Mouse (Mus musculus) forelimb bud, embryonic 11.5 days (tissue): ENCODE results near the gene Mogs.
A peak's percentile ranks its signal among the peaks of the same experiment; 100 is the strongest.

Experiments used
- DNase-seq: peaks from one replicate; pipeline ENCODE4 v3.0.0-alpha.2; 2012; ENCODE audit warnings: low read depth, low spot score

Mogs gene

DNA sequence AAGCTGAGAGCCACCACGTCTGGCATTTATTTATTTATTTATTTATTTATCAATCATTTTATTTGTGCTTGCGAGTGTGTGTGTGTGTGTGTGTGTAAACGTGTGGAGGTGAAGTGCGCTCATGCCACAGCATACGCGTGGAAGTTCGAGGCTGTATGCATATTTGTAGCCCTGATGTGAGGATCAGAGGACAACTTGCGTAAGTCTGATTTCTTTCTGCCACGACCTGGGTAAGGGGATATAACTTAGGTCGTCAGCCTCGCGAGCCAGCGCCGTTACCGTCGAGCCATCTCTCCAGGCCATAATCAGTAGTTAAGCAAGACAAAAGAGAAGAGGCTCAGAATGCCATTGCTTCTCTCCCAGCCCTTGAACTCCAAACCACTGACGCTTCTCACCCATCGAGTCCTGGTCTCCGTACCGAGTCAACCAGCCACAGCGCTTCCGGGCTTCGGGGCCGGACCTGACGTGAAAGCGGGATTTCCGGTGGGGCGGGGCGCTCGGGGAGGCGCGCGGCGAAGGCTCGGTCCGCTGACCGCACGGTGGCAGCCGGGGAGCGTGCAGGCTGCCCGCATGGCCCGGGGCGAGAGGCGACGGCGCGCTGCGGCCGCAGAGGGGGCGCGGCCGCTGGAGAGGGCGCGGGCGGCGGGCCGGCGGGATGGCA is at the start of gene Mogs:
Mogs (plus strand) TSS at position 486 of the 661 bp plus-strand sequence.
- peak; percentile 85 for DNase-seq

DNA sequence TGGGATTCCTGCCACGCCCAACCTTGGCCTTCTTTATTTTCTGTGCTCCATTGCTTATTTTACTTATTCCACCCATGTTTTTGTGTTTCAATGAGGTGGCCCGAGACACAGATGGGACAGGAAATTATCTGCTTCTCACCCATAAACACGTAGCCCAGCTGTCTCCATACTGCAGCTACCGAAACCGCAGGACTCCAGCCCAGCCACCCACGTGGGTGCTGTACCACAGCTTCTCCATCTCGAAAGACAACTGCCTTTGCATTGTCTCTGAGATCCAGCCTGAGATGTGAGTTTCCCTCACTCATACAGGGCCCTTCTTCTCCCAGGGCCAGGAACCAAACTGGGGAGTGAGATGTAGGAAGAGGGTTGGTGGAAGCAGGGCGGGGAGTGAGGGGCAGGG is 49.3 kb upstream of the Mogs start:
- DNase-seq = no peak

DNA sequence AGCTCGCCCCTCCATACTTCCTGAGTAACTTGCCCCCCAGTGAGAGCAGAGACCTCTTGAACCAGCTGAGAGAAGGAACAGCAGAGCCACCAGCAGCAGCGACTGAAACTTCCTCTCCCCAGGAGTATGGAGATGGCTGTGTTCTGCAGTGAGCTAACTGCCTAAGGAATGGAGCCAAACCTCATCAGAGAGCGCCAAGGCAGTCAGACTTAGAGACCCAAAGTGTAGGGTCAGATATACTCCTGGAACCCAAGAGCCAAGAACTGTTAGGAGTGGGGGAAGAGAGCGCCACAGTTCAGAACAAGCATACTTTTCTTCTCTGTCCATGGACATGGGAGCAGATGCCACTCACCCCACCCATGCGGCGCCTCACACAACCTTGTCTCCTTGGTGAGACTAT is 48.9 kb upstream of the Mogs start:
- no peak for DNase-seq

DNA sequence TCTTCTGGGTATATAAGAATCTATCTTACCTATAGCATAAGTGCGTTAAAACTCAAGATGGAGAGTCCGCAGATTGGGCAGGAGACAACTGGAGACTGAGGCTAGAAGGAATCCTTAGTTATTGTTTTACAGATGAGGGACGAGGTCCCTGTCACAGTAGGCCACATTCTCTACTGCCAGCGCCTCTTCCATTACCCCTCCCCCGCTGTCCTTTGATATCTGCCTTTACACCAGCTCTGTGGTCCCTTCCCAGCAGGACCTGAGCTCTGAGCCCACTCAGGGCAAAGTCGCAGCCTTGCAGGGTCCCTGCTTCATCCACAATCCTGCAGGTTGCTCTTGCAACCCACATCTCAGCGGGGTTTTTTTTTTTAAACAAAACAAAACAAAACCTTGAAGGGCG is 47.1 kb upstream of the Mogs start:
- no peak for DNase-seq

DNA sequence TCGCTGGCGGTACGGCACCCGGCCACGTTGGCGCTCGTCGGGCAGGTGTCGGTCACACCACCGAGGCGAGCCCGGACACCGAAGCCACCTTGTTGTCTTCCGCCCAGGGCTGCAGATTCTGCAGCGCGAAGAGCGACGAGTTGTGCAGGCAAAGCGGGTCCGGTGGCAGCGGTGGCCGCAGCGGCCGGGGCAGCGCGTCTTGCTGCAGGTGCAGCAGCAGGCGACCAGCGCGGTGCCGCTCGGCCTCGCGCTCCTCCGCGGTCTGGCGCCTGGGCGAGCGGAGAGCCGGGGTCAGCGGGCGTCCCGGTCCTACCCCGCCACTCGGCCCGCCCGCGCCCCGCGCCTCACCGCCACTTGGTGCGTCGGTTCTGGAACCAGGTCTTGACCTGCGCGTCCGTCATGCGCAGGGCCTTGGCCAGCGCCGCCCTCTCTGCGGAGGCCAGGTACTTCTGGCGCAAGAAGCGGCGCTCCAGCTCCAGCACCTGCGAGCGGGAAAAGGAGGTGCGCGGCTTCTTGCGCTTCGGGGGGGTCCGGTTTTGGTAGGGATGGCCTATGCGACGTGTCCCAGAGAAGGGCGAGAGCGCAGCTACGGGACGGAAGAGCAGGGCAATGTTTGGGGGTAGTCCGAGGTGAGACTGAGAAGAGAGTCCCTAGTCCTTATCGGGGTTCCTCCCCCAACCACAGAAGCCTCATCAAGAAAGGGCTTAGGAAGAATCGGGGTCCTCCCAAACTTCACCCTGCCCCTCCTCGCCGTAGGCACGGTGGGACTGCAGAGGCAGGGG is 46.4 kb upstream of the Mogs start:
- DNase-seq = no peak

DNA sequence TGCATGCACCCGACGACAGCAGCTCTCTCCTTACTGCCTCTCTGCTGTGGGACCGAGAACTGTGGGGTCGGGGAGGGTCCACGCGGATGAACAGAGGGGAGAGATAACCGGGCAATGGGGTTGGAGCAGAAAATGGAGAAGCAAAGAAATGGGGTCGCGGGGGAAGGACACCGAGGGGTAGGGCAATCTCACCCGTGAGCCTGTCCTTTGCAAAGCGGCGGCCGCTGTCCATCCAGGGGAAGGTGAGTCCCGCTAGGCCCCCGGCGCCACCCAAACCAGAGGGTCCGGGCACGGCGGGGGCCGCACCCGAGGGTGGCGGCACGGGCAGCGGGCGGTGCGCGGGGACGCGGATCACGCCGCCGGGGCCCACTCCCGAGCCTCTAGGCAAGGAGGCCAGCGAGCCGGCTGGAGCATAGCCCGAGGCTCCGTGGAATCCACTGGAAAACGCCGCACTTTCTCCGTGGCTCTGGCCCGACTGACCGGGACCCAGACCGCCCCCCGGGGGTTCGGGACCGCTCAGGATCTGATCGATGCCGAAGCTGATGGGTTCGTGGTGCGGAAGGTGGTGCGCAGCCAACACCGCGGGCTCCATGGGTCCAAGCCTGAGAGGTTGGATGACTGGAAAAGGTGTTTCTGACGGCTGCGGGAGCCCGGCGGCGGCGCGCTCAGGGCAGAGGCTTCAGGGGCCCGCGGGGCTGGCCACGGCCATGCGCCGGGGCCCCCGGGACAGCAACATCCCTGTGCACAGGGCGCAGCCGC is 45.6 kb upstream of the Mogs start:
- DNase-seq = no peak

DNA sequence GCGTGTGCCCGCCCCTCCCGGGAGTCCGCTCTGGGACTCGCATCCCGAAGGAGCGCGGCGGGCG is 45.2 kb upstream of the Mogs start, which contains the start of gene Tlx2:
Tlx2 (minus strand) TSS at position 47 of the 64 bp plus-strand sequence.
- no peak for DNase-seq

DNA sequence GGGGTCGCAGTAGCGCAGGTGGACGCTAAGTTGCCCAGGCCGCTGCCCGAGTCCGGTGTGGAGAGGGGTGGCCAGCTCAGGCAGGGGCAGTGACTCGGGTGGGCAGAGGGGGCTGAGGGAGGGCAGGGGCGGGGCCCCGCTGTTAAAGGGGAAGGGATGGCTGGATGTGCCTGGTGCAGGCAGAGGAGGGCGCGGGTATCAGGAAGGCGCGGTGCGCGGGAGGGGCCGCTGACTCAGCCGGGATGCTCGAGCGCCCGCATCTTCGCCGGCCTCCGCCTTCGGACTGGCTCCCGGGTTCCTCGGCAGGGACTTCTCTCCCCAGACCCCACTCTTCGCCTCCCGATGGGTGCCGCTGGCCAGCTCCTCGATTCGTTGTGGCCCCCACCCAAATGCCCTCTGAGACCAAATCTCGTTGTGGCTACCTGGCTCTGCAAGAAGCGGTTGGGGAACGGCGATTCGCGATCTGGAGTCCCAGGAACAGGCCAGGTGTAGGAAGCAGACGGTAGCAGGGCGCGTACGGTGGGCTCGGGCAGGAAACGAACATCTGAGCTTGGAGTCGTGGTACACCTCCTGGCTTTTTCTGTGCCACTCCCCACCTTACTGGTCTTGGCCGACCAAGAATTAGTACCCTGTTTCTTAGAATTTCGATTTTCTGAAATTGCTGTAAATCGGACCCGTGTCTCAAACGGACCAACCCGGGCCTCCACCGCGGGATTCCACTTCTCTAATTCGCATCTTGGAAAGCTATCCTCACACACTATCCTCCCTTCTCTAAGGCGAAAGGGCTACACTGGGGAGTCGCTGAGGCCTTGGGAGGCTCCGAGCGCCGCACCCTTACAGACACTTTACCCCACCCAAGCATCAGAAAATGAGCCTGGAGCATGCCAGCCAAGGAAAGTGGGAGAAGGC is 44.7 kb upstream of the Mogs start:
- no peak for DNase-seq

DNA sequence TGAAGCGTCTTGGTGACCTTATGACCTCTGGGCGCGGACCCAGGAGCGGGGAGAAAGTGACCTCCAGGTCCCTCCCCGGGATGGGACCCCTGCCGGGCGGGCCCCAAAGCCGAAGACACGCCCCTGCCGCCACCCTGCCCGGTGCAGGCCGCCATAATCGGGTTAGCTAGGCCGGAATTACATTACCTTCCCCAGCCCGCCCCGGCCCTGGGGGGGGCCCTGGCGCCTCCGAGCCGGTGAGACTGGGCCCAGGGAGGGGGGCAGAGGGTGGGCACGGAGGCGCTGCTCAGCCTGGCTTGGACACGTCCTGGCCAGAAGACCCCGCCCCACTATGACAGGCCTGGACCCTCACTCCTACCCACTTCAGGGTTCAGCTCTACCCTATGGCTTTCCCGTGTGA is 44.1 kb upstream of the Mogs start:
- DNase-seq = no peak

DNA sequence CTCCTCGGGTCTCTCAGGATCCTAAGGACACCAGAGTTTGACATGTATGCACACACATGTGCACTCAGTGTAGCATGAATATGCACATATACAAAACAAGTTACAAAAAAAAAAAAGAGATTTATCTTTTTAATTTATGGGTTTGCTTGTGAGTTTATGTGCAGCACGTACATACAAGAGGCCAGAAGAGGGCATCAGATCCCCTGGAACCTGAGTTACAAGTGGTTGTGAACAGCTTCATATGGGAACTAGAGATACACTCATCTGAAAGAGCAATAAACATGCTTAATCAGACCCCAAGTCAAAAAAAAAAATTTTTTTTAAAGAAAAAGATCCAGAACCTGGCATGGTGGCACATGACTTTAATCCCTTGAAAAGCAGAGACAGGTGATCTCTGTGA is 40.3 kb upstream of the Mogs start:
- no peak for DNase-seq

DNA sequence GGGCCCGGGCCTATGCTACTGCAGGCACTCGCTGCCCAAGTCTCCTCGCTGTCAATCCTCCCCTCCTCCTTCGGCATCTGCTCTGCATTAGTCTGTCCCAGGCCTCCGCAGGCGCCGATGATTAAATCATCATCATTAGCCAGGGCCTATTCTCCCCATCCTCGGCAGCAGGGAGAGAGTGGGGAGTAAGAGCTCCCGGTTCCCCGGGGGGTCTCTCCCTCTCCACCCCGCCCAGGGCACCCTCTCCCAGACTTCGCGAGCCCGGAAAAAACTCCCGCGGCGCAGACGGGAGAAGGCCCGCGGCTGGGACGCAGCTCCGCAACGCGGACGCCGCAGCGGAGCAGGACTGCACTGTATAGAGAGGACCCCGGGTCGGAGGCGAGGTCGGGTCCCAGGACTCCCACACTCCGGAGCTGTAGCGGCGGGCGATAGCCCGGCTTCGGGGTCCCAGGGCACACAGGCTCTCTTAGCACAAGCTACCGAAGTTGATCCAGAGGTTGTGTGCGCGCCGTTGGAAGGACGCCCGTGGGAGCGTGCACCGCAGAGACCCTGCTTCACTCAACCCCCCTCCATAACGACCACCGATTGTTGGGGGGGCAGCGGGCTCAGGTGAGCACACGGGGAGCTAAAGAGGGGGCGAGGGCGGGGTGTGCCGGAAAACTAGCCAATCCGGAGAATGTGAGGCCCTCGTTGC is 37.5 kb upstream of the Mogs start, which contains the start of gene Pcgf1:
Pcgf1 (plus strand) TSS at position 240 of the 694 bp plus-strand sequence.
- no peak for DNase-seq

DNA sequence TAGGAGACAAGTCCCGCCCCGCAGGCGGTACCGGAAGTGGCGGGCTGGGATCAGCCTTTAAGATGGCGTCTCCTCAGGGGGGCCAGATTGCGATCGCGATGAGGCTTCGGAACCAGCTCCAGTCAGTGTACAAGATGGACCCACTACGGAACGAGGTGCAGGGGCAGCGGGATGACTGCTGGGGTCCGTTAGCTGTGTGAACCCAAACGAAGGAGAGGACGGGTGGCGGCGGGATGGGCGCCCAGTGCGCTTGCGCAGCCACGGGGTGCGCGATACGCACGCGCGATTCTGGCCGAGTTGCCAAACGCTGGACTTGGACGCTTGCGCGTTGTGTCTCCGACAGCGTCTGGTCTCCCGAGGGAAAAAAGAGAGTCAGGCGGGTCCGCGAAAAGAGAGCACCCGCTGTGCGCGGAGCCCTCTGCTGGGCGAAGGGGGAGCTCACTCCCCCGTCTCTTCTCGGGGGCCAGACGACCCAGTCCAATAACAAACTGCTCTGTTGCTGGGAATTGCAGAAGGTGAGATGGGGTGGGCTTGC is 36.9 kb upstream of the Mogs start:
- DNase-seq = peak; percentile 98

DNA sequence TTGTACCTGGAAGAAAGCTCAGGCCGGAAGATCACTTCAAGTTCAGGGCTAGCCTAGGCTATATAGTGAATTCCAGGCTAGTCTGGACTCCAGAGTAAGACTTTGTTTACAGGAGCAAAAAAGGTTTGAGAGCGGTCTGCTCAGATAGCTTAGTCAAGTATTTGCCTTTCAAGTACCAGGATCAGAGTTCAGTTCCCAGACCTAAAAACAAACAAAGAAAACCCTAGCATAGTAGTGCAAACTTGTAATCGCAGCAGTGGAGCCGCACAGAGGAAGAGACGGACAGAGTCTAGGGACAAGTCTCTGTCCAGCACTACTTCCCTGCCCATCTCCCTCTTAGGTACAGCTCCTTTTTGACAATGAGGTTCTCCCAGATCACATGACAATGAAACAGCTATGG is 35.1 kb upstream of the Mogs start:
- no peak for DNase-seq

DNA sequence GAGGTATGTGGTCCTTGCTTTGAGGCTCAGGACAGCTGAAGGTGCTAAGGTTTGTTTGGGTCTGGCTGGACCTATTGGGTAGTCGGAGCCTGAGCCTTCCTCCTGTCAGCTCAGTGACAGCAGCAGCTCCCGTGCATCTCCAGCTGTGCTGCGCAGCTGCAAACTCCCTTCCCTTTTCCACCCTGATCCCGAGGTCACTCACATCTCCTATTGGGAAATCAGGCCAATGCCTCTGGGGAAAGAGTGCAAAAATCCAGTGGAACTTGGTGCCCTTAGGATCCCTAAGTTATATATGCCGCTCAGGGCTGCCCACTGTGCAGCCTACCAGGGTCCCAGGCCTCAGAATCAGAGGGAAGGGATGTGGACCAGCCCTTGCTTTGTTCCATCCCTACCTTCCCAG is 31.8 kb upstream of the Mogs start:
- DNase-seq = no peak

DNA sequence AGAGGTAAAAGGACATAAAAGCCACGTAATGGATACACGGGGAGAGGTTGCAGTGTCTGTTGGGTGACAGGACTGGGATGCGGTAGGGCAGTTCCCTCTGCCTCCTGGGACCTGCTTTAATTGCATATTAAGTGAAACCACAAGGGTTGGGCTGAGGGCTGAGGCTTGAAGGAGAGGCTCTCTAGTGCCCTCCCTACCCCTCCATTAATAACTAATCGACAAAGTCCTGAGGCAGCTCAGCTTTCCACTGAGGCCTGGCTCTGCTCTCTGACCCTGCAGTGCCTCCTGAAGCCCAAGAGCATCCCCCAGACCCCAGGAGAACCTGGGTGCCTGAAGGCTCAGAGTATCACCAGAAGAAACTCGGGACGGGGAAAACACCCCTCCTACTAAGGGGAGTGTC is 30.8 kb upstream of the Mogs start:
- no peak for DNase-seq

DNA sequence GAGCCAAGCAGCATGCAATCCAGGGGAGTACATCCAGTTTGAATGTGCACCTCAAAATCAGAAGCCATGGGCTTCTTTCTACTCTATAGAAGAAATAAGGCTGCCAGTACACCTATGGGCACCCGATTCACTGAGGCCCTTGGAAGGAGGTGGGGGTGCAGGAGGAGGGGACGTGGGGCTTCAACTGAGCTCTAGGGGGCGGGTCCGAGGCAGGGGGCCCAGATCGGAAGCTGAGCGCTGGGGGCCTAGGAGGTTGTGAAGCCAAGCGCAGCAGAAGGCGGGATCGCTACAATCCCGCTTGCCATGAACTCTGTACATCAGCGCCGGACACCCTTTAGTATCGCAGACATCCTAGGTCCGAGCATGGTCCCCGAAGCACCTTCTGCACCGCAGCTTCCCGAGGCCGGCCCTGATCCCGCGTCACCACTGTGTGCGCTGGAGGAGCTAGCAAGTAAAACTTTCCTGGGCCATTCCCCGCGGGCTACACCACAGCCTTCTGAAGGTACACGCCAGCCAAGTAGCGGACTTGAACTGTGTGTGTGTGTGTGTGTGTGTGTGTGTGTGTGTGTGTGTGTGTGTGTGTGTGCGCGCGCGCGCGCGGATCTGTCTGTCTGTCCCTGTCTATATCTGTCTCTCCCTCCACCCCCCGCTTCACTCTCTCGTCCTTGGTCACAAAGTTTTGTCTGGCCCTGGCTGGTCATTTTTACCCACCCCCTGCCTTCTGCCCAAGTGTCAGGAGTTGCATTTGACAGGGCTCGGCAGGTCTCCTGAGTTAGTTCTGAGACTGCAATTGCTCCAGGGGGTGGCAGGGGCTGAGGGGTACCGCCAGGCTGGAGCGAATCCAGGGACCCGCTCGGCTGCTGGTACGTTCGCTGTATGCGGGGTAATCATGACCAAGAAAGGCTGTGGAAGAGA is 28.9 kb upstream of the Mogs start, which contains the start of gene Lbx2:
Lbx2 (plus strand) TSS at position 247 of the 915 bp plus-strand sequence.
- DNase-seq = no peak

DNA sequence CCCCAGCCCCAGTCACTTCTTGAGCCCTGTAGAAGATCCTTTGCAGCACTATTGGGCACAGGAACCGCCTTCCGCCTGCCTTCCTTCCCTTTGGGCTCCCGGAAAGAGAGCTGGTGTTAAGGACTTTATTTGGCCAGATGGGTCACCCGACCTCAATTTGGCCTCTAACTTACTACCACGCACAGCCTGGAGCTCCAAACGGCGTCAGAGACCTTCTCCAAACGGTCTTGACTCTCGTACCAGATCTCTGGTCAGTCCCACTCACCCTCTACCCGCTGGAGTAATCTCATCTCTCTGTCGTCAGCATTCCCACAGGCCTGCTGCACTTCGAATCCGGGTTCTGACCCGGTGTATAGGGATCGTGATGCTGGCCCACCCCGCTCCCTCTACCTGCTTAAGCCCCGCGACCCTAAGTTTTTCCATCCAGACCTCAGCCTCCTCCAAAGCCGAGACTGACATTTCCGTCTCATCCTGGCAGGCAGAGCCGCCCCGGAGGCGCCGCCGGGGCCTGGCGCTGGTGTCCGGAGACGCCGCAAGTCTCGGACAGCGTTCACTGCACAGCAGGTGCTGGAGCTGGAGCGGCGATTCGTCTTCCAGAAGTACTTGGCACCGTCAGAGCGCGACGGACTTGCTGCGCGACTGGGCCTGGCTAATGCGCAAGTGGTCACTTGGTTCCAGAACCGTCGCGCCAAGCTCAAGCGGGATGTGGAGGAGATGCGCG is 27.9 kb upstream of the Mogs start:
- no peak for DNase-seq

DNA sequence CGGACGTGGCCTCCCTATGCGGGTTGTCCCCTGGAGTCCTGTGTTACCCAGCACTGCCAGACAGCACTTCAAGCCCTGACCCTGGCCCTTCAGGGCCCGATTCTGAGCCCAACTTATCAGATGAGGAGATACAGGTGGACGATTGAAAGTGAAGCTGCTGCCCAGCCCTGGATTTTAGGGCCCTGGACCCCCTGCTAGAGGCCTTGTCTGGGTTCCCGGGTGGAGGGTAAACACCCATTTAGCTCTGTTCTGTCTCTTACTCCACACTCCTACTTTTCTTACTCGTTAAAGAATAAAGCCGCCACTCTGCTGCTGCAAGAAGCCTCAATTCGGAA is 27.4 kb upstream of the Mogs start:
- no peak for DNase-seq

DNA sequence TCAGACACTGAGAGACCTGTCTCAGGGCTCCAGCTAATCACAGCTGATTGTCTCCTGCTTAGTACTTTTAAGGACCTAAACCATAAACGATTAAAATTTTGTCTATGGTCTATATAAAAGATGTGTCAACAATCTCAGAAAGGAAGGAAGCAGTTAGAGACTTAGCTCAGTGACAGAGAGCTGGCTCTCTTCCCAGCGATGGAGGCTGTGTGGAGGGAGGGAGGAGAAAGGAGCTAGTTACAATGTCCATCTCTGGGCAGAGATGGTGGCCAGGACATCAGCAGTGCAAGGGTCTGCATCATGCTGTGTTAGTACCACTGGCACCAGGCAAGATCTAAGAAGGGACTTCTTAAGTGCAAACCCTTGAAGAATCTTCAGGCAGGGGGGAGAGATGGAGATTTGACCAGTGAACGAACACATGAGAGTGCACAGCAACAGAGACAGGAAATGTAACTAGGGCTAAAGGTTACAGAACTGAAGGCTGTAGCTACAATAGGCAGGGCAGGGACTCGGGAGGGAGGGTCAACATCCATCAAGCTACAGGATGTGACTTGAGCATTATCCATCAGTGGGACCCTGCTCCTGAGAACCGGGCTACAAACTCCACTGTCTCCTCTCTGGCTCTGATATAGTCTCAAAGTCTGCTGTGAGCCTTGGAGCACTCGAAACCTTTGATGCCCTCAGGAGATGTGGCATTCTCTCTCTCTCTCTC is 22.7 kb upstream of the Mogs start:
- no peak for DNase-seq
